Mouse (Mus musculus): ENCODE data around the gene Camk2g.

The Camk2g gene

DNA sequence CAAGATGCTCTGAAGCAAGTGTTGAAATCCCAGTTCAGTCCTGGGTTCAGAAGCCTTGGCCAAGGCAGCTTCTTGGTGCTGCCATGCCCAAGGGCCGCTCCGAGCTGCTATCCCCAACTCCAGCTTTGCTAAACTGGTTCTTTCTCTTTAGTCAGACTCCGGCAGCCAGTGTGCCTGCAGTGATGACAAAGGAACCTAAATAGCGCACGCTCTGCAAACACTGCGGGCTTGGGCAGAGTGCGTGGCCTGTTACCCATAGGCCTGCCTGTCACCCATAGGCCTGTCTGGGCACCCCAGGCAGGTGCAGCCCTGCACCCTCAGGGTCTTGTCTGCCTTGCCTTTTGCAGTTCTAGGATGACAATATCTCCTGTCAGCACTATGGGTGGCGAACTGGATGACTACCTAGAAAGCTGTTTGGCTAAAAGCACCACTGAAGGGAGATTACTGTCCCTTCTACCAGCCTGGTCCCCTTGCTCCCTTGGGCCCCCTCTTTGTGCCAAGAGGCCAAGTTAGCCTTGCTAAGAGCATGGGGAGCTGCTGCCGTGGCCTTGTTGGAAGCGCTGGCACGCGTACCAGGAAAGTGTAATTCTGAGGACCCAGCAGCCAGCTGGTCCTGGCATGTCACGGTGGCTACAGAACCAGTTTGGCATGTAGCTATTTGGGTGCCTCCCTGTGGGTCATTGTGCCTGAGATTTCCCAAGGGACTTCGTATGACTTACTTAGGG, 12.4 kb upstream of the Camk2g start:
- no peak for DNase-seq

GRCm38 (mm10) chr14:20804964-20805672, 11.2 kb upstream of the Camk2g start:
- no peak for DNase-seq

- DNase-seq = no peak
Observed at GRCm38 (mm10) chr14:20804481-20804880, 10.6 kb upstream of the Camk2g start.

- DNase-seq = peak; percentile 69
Observed at GRCm38 (mm10) chr14:20803606-20803938, 9.7 kb upstream of the Camk2g start.

DNA sequence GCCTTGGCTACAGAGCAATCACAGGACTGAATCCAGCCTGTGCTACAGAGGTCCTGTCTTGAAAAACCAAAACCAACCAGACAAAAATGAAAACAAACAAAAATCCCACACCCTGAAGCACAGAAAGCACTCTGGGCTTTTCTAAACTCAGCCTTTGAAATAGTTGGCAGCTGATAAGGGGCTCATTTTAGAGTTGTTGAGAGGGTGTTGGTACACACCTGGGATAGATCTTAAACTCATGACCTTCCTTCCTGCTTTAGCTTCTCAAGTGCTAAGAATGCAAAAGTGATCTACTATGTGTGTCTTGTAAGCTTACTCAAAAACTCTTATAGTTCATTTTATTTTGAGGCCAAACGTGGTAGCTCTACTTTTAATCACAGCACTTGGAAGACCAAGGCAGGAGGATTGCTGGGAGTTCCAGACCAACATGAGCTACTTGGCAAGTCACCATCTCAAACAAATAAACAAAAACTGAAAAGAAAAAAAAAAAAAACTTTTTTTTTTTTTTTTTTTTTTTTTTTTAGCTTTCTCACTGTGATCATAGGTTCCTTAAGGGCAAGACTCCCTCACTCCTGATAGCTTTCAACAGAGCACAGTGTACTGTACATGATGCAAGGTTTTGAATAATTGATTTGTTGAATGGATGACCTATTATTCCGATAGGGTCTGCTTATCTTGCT, 9.2 kb upstream of the Camk2g start:
- DNase-seq = no peak

DNA sequence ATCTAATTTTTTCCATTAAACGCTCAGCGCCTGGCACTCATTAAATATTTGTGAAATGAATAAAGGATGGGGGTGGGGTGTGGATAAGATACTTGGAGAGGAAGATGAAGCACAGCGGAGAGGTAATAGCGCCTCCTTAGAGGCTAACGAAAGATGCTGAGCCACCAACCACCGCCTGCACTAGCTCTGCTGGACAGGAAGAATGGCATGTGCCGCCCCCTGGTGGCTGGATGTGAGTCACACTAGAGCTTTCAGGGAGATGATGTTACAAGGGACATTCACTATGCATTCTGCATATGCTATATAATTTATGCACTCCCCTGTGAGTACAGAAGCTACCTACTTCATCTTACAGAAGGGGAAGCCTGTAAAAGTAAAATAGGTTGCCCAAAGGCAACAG, 4.9 kb upstream of the Camk2g start:
- peak; percentile 92 for DNase-seq

GRCm38 (mm10) chr14:20798300-20798699, 4.4 kb upstream of the Camk2g start:
- DNase-seq = no peak

DNA sequence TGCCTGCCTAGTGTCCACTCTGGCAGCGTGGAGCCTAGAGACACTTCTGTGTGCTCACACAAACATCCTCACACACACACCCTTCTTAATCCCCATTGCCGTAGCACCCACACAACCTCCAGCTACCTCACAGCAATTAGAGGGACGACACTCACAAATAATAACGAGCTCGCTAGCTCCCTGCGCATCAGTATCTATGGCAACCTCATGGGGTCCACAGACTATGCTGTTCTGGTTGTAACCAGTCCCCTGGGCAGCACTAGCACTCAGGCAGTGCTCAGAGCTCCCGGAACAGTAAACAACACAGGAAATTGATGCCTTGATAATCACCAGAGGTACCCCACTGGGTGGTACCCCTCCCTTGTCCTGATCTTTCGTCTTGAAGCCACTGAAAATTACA, 2.8 kb upstream of the Camk2g start:
- DNase-seq = no peak

DNA sequence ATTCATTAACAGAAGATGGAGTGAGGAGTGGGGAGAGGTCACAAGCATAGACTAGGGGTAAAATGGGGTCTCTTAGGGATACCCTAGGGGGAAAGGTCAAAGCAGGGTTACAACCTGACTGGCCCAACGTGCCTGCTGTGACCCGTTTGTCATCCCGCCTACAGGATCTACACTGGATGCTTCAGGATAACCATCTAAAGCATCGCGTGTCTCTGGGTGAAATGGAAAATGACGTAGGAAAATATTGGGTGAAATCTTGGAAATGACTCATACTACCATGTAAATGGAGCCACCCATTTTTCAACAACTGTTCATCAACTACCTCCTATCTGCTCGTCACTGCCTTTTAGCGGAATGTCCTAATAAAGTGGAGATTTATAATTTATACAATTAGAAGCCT, 2.3 kb upstream of the Camk2g start:
- DNase-seq = no peak

- DNase-seq = no peak
Observed at GRCm38 (mm10) chr14:20795423-20796152, 1.7 kb upstream of the Camk2g start.

DNA sequence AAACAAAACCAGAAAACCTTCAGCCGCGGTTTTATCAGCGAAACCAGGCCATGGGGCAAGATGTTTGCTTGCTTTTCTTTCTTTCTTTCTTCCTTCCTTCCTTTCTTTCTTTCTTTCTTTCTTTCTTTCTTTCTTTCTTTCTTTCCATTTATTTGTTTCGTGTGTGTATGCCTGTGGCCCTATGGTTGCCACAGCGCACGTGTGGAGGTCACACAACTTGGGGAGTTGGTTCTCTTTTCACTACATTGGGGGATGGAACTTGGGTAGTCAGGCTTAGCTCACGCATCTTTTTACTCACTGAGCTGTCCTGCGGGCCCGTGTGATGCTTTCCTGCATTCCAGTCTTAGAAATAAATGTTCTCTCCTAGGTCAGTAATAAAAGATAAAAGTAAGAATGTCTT, 701 bp upstream of the Camk2g start:
- no peak for DNase-seq

- peak; percentile 52 for DNase-seq
Observed at GRCm38 (mm10) chr14:20792922-20793757, 748 bp downstream of the Camk2g start.

DNA sequence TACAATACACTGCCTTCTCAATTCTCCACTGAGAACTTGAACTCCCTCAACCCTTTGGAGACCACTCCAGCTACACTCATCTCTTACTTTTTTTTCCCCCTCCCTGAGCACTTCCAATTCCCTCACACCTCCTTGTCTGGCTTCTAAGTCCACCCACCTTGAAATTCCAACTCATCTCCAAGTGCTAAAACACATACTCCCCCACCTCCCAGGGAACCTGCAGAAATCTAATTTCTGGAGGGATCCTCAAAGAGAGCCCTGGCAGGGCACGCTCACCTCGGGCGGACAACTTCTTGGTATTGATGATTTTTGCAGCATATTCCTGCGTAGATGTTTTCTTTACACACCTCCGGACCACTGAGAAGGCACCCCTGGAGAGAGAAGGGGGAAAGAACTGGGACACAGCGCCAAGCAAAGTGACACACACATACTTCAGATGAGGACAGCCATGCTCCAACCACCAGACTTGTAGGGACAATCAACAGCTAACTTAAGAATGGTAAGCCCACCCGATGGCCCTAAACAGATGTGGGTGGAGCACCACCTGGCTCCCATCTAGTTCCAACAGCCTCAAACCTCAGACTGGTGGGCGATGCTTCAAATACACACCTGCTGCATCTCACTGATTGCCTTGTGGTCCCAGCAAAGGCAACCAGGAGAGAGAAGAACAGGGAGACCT, 1.5 kb downstream of the Camk2g start:
- no peak for DNase-seq

DNA sequence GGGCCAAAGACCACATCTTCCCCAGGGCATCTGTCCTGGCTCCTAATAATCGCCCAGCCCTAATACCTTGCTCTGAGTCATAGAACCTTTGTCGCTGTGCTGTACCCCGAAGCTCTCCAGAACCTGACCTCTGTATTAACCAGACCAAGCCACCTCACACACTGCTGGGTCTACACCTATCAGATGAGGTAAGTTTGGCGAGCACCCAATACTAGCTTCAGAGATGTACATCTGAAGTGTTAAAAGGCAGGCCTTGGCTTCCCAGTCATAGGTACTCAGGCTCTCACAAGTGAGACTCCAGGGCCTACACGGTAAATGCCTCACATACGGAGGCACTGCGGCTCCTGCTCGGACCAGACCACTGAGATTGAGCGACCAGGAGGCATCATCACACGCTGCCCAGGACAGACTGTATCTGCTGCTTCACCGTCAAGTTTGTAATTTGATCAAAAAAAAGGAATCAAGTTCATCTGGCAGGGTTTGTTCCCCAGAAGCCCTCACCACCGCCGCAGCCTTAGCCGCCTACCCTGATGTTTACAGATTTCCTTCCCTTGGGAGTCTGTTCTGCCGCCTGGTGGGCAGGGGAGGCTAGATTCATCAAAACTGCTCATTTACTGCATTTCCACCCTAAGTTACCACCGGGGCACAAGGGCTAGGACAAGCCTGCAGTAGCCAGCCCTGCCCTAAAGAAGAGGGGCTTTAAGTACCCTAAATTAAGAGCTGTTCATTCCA, 2.2 kb downstream of the Camk2g start:
- no peak for DNase-seq

GRCm38 (mm10) chr14:20790996-20791395, 2.9 kb downstream of the Camk2g start:
- DNase-seq = no peak

DNA sequence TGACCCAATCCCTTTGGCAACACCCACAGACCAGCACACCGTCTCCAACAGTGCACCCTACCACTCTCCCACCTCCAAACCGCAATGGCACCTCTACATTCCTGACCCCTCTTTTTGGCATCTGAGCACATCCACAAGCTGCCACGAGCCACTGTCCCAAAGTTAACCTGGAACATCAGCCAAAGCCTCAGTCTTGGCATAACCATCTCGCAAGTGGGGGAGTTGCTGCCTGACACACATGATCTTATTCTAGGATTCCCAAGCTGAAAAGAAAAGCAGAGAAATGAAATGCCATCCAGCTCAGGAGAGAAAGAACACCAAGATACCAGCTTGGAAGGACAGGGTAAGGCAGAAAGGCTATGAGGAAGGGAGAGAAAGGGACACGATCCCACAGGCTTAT, 3.4 kb downstream of the Camk2g start:
- DNase-seq = no peak

DNA sequence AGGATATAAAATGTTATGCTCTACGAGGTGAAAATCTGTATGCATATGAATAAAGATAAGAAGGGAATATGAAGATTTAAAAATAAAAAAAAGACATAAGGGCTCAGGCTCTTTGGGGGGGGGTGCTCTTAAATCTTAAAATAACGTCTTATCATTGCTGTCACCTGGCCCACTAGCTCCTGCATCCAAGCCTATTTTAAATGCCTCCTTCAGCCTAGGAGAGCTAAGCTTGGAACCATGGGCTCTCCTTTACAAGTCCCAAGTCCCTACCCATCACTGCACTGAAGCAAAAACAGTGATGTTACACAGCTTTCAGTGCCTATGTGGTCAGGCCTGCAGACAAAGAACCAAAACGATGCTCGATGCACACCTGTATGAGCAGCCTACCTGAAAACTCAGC, 4.3 kb downstream of the Camk2g start:
- no peak for DNase-seq

GRCm38 (mm10) chr14:20788151-20788550, 5.7 kb downstream of the Camk2g start:
- DNase-seq = no peak

DNA sequence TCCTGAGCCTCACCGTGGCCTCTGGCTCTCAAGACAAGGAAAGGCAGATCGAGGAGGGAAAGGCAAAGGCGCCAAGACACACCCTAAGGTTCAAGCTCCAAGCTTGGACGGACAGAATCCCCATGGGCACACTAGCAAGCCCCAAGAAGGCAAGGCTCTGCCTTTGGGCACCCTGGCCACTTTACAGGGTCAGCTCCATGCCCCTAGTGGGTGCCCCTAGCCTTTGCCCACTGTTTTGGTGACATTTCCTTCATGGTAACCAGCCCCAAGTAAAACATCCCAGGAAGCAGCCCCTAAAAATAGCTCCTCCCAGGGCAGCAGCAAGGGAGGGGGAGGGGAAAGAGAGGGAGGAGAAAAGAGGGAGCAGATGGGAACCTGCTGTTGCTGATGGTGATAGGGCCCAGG, 7.3 kb downstream of the Camk2g start:
- no peak for DNase-seq

DNA sequence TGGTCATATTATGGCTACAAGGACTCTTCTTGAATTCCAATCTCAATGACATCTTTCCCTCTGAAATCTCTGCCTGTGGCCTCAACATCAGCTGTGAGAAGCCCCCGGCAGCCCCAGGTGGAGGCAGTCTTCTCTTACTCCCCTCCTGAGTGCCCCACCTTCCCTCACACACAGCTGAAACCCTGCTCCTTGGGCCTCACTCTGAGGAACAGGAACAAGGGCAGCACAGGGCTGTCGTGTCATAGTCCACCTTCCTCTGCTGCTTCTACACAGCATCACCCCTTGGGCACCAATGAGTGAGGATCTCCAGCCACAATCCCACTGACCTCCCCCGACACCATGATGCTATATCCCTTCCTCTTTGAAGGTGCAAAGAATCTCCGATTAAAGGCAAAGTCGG, 7.9 kb downstream of the Camk2g start:
- DNase-seq = no peak

DNA sequence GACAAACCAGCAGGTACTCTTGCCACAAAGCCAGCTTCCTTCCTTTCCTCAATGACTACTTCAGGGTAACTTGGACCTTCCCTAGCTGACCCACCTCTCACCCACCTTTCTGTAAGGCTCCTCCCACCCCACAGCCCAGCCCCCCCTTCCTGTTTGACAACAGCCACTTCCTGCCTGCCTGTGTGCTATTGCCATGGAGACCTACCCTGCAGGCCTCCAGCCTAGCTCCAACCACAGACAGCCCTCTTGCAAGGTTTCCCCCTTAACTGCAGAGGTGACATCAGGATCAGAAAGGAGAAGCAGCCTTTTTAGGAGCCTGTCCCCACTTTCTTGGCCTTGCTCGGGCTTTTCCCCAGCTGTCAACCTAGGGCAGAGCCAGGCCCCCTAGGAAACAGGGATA, 8.7 kb downstream of the Camk2g start:
- no peak for DNase-seq

All from cerebellum, adult 9-10 months (tissue).